Mouse (Mus musculus) kidney, adult 2 months (tissue): ENCODE measurements around the gene Zdhhc19.

Source experiments
- CTCF ChIP-seq: fragments of 200-500 bp; conservative IDR thresholded peaks from 2 replicates; pipeline ENCODE4 v1.5.1; 2011; ENCODE audit warnings: low read depth, mild to moderate bottlenecking, control low read depth, low read length, moderate library complexity, mixed read lengths; ENCODE audit not compliant: insufficient read depth, insufficient read length
- POLR2A ChIP-seq: fragments of 200-500 bp; IDR thresholded peaks from one replicate; pipeline ENCODE4 v1.6.1; 2011; ENCODE audit warnings: low read depth, low read length, control low read depth

- TF ChIP-seq POLR2A (no peak), CTCF (no peak)
Measured at GRCm38 (mm10) chr16:32567282-32567681, 71.2 kb downstream of the Zdhhc19 start.
